ENCODE assay signal across 8 mouse cellular contexts in the genomic region with DNA sequence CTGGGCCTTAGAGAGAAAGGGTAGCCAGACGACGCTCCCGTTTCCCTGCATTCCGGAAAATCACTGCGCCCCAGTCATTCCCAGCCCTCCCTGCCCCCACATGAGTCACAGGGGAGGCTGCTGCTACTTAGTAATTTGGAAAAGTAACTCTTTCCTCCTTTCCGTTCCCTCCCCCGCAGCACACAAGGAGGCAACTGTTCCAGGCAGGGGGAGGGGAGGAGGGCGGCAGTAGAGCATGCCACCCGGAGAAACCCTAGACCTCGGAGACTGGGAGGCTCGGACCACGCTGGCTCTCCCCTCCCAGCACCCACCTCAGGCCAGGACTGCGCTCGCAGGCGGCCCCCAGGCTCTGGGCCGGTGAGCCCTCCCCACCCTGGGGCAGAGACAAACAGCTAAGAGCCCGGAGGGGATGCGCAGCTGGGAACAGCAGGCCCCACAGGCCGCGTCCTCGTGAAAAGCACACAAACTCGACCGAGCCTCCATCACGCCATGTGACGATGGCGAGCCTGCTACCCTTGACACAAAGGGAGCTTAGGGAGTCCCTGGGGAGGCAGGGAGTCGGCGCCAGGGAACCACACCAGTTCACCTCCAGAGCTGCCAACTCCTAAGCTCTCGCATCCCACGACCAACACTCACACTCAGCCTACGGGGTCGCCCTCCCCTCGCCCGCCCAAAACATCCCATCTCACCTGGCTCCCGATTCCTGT. TPM values are rescaled to one million over a fixed set of nuclear protein-coding genes. Genes with fewer than 3 reads are reported as not detected.
DNase-seq lines count a peak whose midpoint lies in the region; ATAC-seq and TF ChIP-seq lines count a peak whose summit lies in the region.

No protein-coding gene starts in this region.

- DNase-seq in embryonic facial prominence, embryonic 11.5 days (ENCODE audit: low spot score), result peak; percentile 93
- DNase-seq in heart, adult 8-10 months (ENCODE audit: low spot score), result peak; percentile 92
- peak; percentile 93 for DNase-seq in limb, embryonic 14.5 days (ENCODE audit: low spot score)
- peak; percentile 43 to 53 for DNase-seq in natural killer cell, adult 2 months (ENCODE audit: low spot score in 2 of 2)

- H3K4me2 ChIP-seq in embryonic facial prominence, embryonic 11.5 days (ENCODE audit: low read depth, low read length), result peak overlapping the region; percentile 94
- H3K4me2 ChIP-seq in kidney, embryonic 14.5 days (replicated peaks; ENCODE audit: low read depth, low read length), result peak overlapping the region; percentile 99
- H3K4me2 ChIP-seq in limb, embryonic 14.5 days (replicated peaks; ENCODE audit: low read depth, low read length, severe bottlenecking), result peak overlapping the region; percentile 97
- peak overlapping the region; percentile 98 for H3K4me2 ChIP-seq in stomach, embryonic 14.5 days (replicated peaks; ENCODE audit: low read depth, low read length)

- H3K36me3 ChIP-seq in erythroblast, embryonic 14.5 days (ENCODE audit: control insufficient read depth), result peaks cover 31% of the 10 kb centered on the region
- peaks cover 5% of the 10 kb centered on the region for H3K36me3 ChIP-seq in embryonic facial prominence, embryonic 11.5 days (replicated peaks; ENCODE audit: control insufficient read depth, insufficient read depth, low read depth, low read length)
- peaks cover 27% of the 10 kb centered on the region for H3K36me3 ChIP-seq in kidney, embryonic 14.5 days (ENCODE audit: control insufficient read depth, insufficient read depth, low read length)
- H3K36me3 ChIP-seq in limb, embryonic 14.5 days (ENCODE audit: control insufficient read depth, insufficient read depth, low read length), result peaks cover 27% of the 10 kb centered on the region
- H3K36me3 ChIP-seq in stomach, embryonic 14.5 days (ENCODE audit: control insufficient read depth, insufficient read depth, low read length), result peaks cover 20% of the 10 kb centered on the region

- H3K9ac ChIP-seq in embryonic facial prominence, embryonic 11.5 days (replicated peaks; ENCODE audit: low read length), result peak overlapping the region; percentile 98
- peak overlapping the region; percentile 98 for H3K9ac ChIP-seq in kidney, embryonic 14.5 days (ENCODE audit: low read depth, low read length)
- H3K9ac ChIP-seq in limb, embryonic 14.5 days (ENCODE audit: low read depth, low read length, severe bottlenecking), result peak overlapping the region; percentile 97
- H3K9ac ChIP-seq in stomach, embryonic 14.5 days (replicated peaks; ENCODE audit: low read depth, low read length), result peak overlapping the region; percentile 90

- ATAC-seq in erythroblast, adult 5-6 weeks (replicated peaks; ENCODE audit: low FRiP score, poor library complexity, severe bottlenecking), result no peak
- ATAC-seq in embryonic facial prominence, embryonic 11.5 days (replicated peaks; ENCODE audit: insufficient number of reproducible peaks, low FRiP score, low TSS enrichment, low read depth), result peak; percentile 55
- peak; percentile 63 for ATAC-seq in kidney, embryonic 14.5 days (ENCODE audit: low FRiP score, low TSS enrichment)
- peak; percentile 32 for ATAC-seq in limb, embryonic 14.5 days (ENCODE audit: low FRiP score, low read depth)
- peak; percentile 12; the same call in 1 of the 2 replicates for ATAC-seq in stomach, embryonic 14.5 days (ENCODE audit: insufficient number of reproducible peaks, insufficient read depth, low FRiP score, low read depth)

- no peaks in the 10 kb centered on the region for H3K27me3 ChIP-seq in erythroblast, embryonic 14.5 days (ENCODE audit: control insufficient read depth)
- no peaks in the 10 kb centered on the region for H3K27me3 ChIP-seq in embryonic facial prominence, embryonic 11.5 days (ENCODE audit: control insufficient read depth, insufficient read depth, low read length)
- H3K27me3 ChIP-seq in kidney, embryonic 14.5 days (ENCODE audit: control insufficient read depth, insufficient read depth, low read length), result no peaks in the 10 kb centered on the region
- no peaks in the 10 kb centered on the region for H3K27me3 ChIP-seq in limb, embryonic 14.5 days (ENCODE audit: control insufficient read depth, insufficient read depth, low read length)
- no peaks in the 10 kb centered on the region for H3K27me3 ChIP-seq in stomach, embryonic 14.5 days (ENCODE audit: control insufficient read depth, insufficient read depth, low read length)

- H3K27ac ChIP-seq in embryonic facial prominence, embryonic 11.5 days (replicated peaks; ENCODE audit: low read depth, low read length), result peak overlapping the region; percentile 100
- H3K27ac ChIP-seq in kidney, embryonic 14.5 days (ENCODE audit: low read depth, low read length), result peak overlapping the region; percentile 100
- peak overlapping the region; percentile 100 for H3K27ac ChIP-seq in limb, embryonic 14.5 days (replicated peaks; ENCODE audit: low read depth, low read length)
- H3K27ac ChIP-seq in stomach, embryonic 14.5 days (ENCODE audit: low read length), result peak overlapping the region; percentile 100

- TF ChIP-seq POLR2A in limb, embryonic 14.5 days (IDR thresholded peaks at IDR 0.05; ENCODE audit: borderline replicate concordance, extremely low read depth, insufficient read depth, insufficient read length), result no peak; the same call in 1 of the 2 replicates

- peaks cover 75% of the 10 kb centered on the region for H3K4me1 ChIP-seq in erythroblast, embryonic 14.5 days (ENCODE audit: control insufficient read depth)
- H3K4me1 ChIP-seq in embryonic facial prominence, embryonic 11.5 days (ENCODE audit: control insufficient read depth, insufficient read depth, low read length), result peaks cover 5% of the 10 kb centered on the region; the same call in 1 of the 2 replicates
- H3K4me1 ChIP-seq in kidney, embryonic 14.5 days (ENCODE audit: control insufficient read depth, insufficient read depth, low read length), result peaks cover 11% of the 10 kb centered on the region; the same call in 1 of the 2 replicates
- peaks cover 12% of the 10 kb centered on the region for H3K4me1 ChIP-seq in limb, embryonic 14.5 days (ENCODE audit: control insufficient read depth, insufficient read depth, low read length)
- H3K4me1 ChIP-seq in stomach, embryonic 14.5 days (ENCODE audit: control insufficient read depth, insufficient read depth, low read length), result peaks cover 14% of the 10 kb centered on the region

- H3K4me3 ChIP-seq in erythroblast, embryonic 14.5 days (replicated peaks), result peak overlapping the region; percentile 100
- H3K4me3 ChIP-seq in embryonic facial prominence, embryonic 11.5 days (ENCODE audit: low read depth, low read length), result peak overlapping the region; percentile 100
- H3K4me3 ChIP-seq in kidney, embryonic 14.5 days (ENCODE audit: low read length), result peak overlapping the region; percentile 92
- peak overlapping the region; percentile 100 for H3K4me3 ChIP-seq in limb, embryonic 14.5 days (replicated peaks; ENCODE audit: low read length)
- H3K4me3 ChIP-seq in stomach, embryonic 14.5 days (ENCODE audit: low read depth, low read length), result peak overlapping the region; percentile 99

- under 1% methylated on average over 31 of the region's 35 CpGs for WGBS in embryonic facial prominence, embryonic 11.5 days
- WGBS in kidney, embryonic 14.5 days, result under 1% methylated on average over 28 of the region's 35 CpGs
- 0% methylated on average over 17 of the region's 35 CpGs for WGBS in limb, embryonic 14.5 days
- 0% methylated on average over 31 of the region's 35 CpGs for WGBS in stomach, embryonic 14.5 days

- no peaks in the 10 kb centered on the region for H3K9me3 ChIP-seq in erythroblast, embryonic 14.5 days (ENCODE audit: control insufficient read depth, low read length)
- H3K9me3 ChIP-seq in embryonic facial prominence, embryonic 11.5 days (replicated peaks; ENCODE audit: control insufficient read depth, low read length), result no peaks in the 10 kb centered on the region
- no peaks in the 10 kb centered on the region for H3K9me3 ChIP-seq in kidney, embryonic 14.5 days (ENCODE audit: control insufficient read depth, low read length)
- no peaks in the 10 kb centered on the region for H3K9me3 ChIP-seq in limb, embryonic 14.5 days (ENCODE audit: control insufficient read depth, low read length)
- no peaks in the 10 kb centered on the region for H3K9me3 ChIP-seq in stomach, embryonic 14.5 days (ENCODE audit: control insufficient read depth, low read depth, low read length)

RNA-seq across cellular contexts. Expression of a gene that starts 1.1 kb away (rescaled TPM):
- 28.3 and 30.4 TPM in 2 replicates for polyA plus RNA-seq in erythroblast, embryonic 14.5 days (2012)
- total RNA-seq in erythroblast, adult 5-6 weeks (2015; ENCODE audit: low replicate concordance), result 36.1 and 75.0 TPM in 2 replicates
- total RNA-seq in erythroblast, adult 5-6 weeks (2017; ENCODE audit: low replicate concordance), result 114 and 135 TPM in 2 replicates
- 95.9 and 114 TPM in 2 replicates for polyA plus RNA-seq in embryonic facial prominence, embryonic 11.5 days (2014; fragmentation: Nextera tagmentation; extraction: Ambion mirVana)
- 10 to 100 TPM; 61.0 to 75.7 (median 69.8) TPM for total RNA-seq in heart, adult 8-10 months (2022)
- polyA plus RNA-seq in kidney, embryonic 14.5 days (2014; fragmentation: Nextera tagmentation; extraction: Ambion mirVana), result 153 and 178 TPM in 2 replicates
- polyA plus RNA-seq in limb, embryonic 14.5 days (2012; rRNA removed), result 197 and 217 TPM in 2 replicates
- 121 and 141 TPM in 2 replicates for polyA plus RNA-seq in limb, embryonic 14.5 days (2014; fragmentation: Nextera tagmentation; extraction: Ambion mirVana)
- polyA plus RNA-seq in stomach, embryonic 14.5 days (2014; fragmentation: Nextera tagmentation; extraction: Ambion mirVana), result 150 and 152 TPM in 2 replicates

RNA-seq across cellular contexts. Expression of a gene that starts 2.0 kb away (rescaled TPM):
- 0.46 and 1.0 TPM in 2 replicates for polyA plus RNA-seq in erythroblast, embryonic 14.5 days (2012)
- 15.9 and 37.5 TPM in 2 replicates for total RNA-seq in erythroblast, adult 5-6 weeks (2015; ENCODE audit: low replicate concordance)
- 11.7 and 13.3 TPM in 2 replicates for total RNA-seq in erythroblast, adult 5-6 weeks (2017; ENCODE audit: low replicate concordance)
- 9.4 and 9.7 TPM in 2 replicates for polyA plus RNA-seq in embryonic facial prominence, embryonic 11.5 days (2014; fragmentation: Nextera tagmentation; extraction: Ambion mirVana)
- total RNA-seq in heart, adult 8-10 months (2022), result 1 to 10 TPM; 2.2 to 3.9 (median 3.7) TPM
- 16.1 and 19.3 TPM in 2 replicates for polyA plus RNA-seq in kidney, embryonic 14.5 days (2014; fragmentation: Nextera tagmentation; extraction: Ambion mirVana)
- polyA plus RNA-seq in limb, embryonic 14.5 days (2012; rRNA removed), result 13.1 and 20.2 TPM in 2 replicates
- 16.8 and 19.0 TPM in 2 replicates for polyA plus RNA-seq in limb, embryonic 14.5 days (2014; fragmentation: Nextera tagmentation; extraction: Ambion mirVana)
- polyA plus RNA-seq in stomach, embryonic 14.5 days (2014; fragmentation: Nextera tagmentation; extraction: Ambion mirVana), result 11.9 and 15.1 TPM in 2 replicates

RNA-seq across cellular contexts. Expression of a gene that starts 21.8 kb away (rescaled TPM):
- polyA plus RNA-seq in erythroblast, embryonic 14.5 days (2012), result not detected in 2 replicates
- total RNA-seq in erythroblast, adult 5-6 weeks (2015; ENCODE audit: low replicate concordance), result 2.5 TPM in 1 of 2 replicates, not detected in the other
- total RNA-seq in erythroblast, adult 5-6 weeks (2017; ENCODE audit: low replicate concordance), result 3.2 and 3.6 TPM in 2 replicates
- polyA plus RNA-seq in embryonic facial prominence, embryonic 11.5 days (2014; fragmentation: Nextera tagmentation; extraction: Ambion mirVana), result not detected in 2 replicates
- 1 to 10 TPM in 2 of 4 experiments, under 1 TPM in 2; 0.65 to 1.1 (median 0.97) TPM for total RNA-seq in heart, adult 8-10 months (2022)
- polyA plus RNA-seq in kidney, embryonic 14.5 days (2014; fragmentation: Nextera tagmentation; extraction: Ambion mirVana), result 18.5 and 21.9 TPM in 2 replicates
- polyA plus RNA-seq in limb, embryonic 14.5 days (2012; rRNA removed), result 0.31 and 0.54 TPM in 2 replicates
- 0.23 and 0.36 TPM in 2 replicates for polyA plus RNA-seq in limb, embryonic 14.5 days (2014; fragmentation: Nextera tagmentation; extraction: Ambion mirVana)
- polyA plus RNA-seq in stomach, embryonic 14.5 days (2014; fragmentation: Nextera tagmentation; extraction: Ambion mirVana), result 0.35 and 0.38 TPM in 2 replicates

RNA-seq across cellular contexts. Expression of a gene that starts 29.2 kb away (rescaled TPM):
- 0.04 and 0.14 TPM in 2 replicates for polyA plus RNA-seq in erythroblast, embryonic 14.5 days (2012)
- 0.84 and 7.9 TPM in 2 replicates for total RNA-seq in erythroblast, adult 5-6 weeks (2015; ENCODE audit: low replicate concordance)
- total RNA-seq in erythroblast, adult 5-6 weeks (2017; ENCODE audit: low replicate concordance), result 1.1 TPM in 1 of 2 replicates, not detected in the other
- polyA plus RNA-seq in embryonic facial prominence, embryonic 11.5 days (2014; fragmentation: Nextera tagmentation; extraction: Ambion mirVana), result 0.20 and 0.26 TPM in 2 replicates
- total RNA-seq in heart, adult 8-10 months (2022), result under 1 TPM in 2 of 4 experiments, not detected in 2; 0.25 to 0.28 TPM
- polyA plus RNA-seq in kidney, embryonic 14.5 days (2014; fragmentation: Nextera tagmentation; extraction: Ambion mirVana), result 0.51 and 0.76 TPM in 2 replicates
- 1.0 and 1.7 TPM in 2 replicates for polyA plus RNA-seq in limb, embryonic 14.5 days (2012; rRNA removed)
- 0.70 and 0.85 TPM in 2 replicates for polyA plus RNA-seq in limb, embryonic 14.5 days (2014; fragmentation: Nextera tagmentation; extraction: Ambion mirVana)
- polyA plus RNA-seq in stomach, embryonic 14.5 days (2014; fragmentation: Nextera tagmentation; extraction: Ambion mirVana), result 0.65 and 1.1 TPM in 2 replicates

RNA-seq across cellular contexts. Expression of a gene that starts 31.5 kb away (rescaled TPM):
- not detected in 2 replicates for polyA plus RNA-seq in erythroblast, embryonic 14.5 days (2012)
- total RNA-seq in erythroblast, adult 5-6 weeks (2015; ENCODE audit: low replicate concordance), result 6.1 and 9.6 TPM in 2 replicates
- 7.1 and 15.8 TPM in 2 replicates for total RNA-seq in erythroblast, adult 5-6 weeks (2017; ENCODE audit: low replicate concordance)
- polyA plus RNA-seq in embryonic facial prominence, embryonic 11.5 days (2014; fragmentation: Nextera tagmentation; extraction: Ambion mirVana), result 1.3 and 1.4 TPM in 2 replicates
- 1 to 10 TPM; 1.8 to 3.0 (median 2.4) TPM for total RNA-seq in heart, adult 8-10 months (2022)
- polyA plus RNA-seq in kidney, embryonic 14.5 days (2014; fragmentation: Nextera tagmentation; extraction: Ambion mirVana), result 4.1 and 4.2 TPM in 2 replicates
- 4.2 and 6.9 TPM in 2 replicates for polyA plus RNA-seq in limb, embryonic 14.5 days (2012; rRNA removed)
- 2.4 and 2.7 TPM in 2 replicates for polyA plus RNA-seq in limb, embryonic 14.5 days (2014; fragmentation: Nextera tagmentation; extraction: Ambion mirVana)
- polyA plus RNA-seq in stomach, embryonic 14.5 days (2014; fragmentation: Nextera tagmentation; extraction: Ambion mirVana), result 1.4 and 1.6 TPM in 2 replicates

Comparison
In these comparisons a context has a peak if more than half of its experiments do, and no peak if none do; other contexts are left out.
1. RNA of a gene that starts 21.8 kb away (polyA plus RNA-seq): 18.5 to 21.9 TPM in kidney, embryonic 14.5 days; 0.35 to 0.38 TPM in stomach, embryonic 14.5 days, 0.23 to 0.54 TPM in limb, embryonic 14.5 days, not detected in embryonic facial prominence, embryonic 11.5 days and not detected in erythroblast, embryonic 14.5 days; every median in the first group is over 10 times any median in the second.
2. Peak in every context shown above with its lines, with median percentiles within 50 percentile points of each other: H3K4me3 ChIP-seq, DNase-seq, H3K27ac ChIP-seq, H3K4me2 ChIP-seq and H3K9ac ChIP-seq.